Mouse (Mus musculus) liver, embryonic 14.5 days (tissue): Measurements from ENCODE around the gene Lrig3.

ENCODE experiments used
- CTCF ChIP-seq: IDR thresholded peaks from 2 replicates; pipeline ENCODE4 v1.5.1; 2016; ENCODE audit warnings: antibody characterized with exemption, low read depth, control low read depth
- EP300 ChIP-seq: IDR thresholded peaks from 2 replicates; pipeline ENCODE4 v1.6.1; 2016; ENCODE audit warnings: antibody characterized with exemption, low read depth

- TF ChIP-seq CTCF (no peak), EP300 (no peak)
These were observed 18.6 kb downstream of the Lrig3 start for GRCm38 (mm10) chr10:125984473-125985035.
